Mouse (Mus musculus) C2C12 (cell line): Measurements from ENCODE around the gene Smarce1. TPM values are rescaled to one million over a fixed set of nuclear protein-coding genes. Genes with fewer than 3 reads are reported as not detected.

Source experiments
- H3K27me3 ChIP-seq: one replicate; pipeline ENCODE4 v1.6.1; 2011; ENCODE audit not compliant: control insufficient read depth, insufficient read depth, insufficient read length
- H3K36me3 ChIP-seq: one replicate; pipeline ENCODE4 v1.6.1; 2011; ENCODE audit not compliant: control insufficient read depth, insufficient read depth
- H3K4me3 ChIP-seq: one replicate; pipeline ENCODE4 v1.5.1; 2011; ENCODE audit warnings: mild to moderate bottlenecking, control low read depth; ENCODE audit not compliant: poor library complexity, insufficient read depth, severe bottlenecking
- H3K79me2 ChIP-seq: one replicate; pipeline ENCODE4 v1.6.1; 2011; ENCODE audit not compliant: control insufficient read depth, insufficient read depth
- H3K79me3 ChIP-seq: one replicate; pipeline ENCODE4 v1.6.1; 2011; ENCODE audit warnings: low read depth, control low read depth
- H3ac ChIP-seq: one replicate; pipeline ENCODE3; 2011; ENCODE audit warnings: low read depth; ENCODE audit not compliant: control insufficient read depth, insufficient read length
- CEBPB ChIP-seq: IDR thresholded peaks from one replicate; pipeline ENCODE4 v1.6.1; 2011; ENCODE audit warnings: low read depth, mild to moderate bottlenecking, control low read depth, moderate library complexity
- CTCF ChIP-seq: IDR thresholded peaks from one replicate; pipeline ENCODE4 v1.5.1; 2011; ENCODE audit not compliant: control insufficient read depth, insufficient read depth, insufficient read length
- FOSL1 ChIP-seq: IDR thresholded peaks from one replicate; pipeline ENCODE4 v1.8.0; 2011; ENCODE audit warnings: mild to moderate bottlenecking, low read length; ENCODE audit not compliant: poor library complexity, insufficient read depth, severe bottlenecking
- MAX ChIP-seq: IDR thresholded peaks from one replicate; pipeline ENCODE4 v1.6.1; 2011; ENCODE audit warnings: mild to moderate bottlenecking, control low read depth
- MYOD1 ChIP-seq: IDR thresholded peaks from one replicate; pipeline ENCODE4 v1.6.1; 2011; ENCODE audit warnings: low read depth; ENCODE audit not compliant: control insufficient read depth, insufficient read length
- MYOG ChIP-seq: IDR thresholded peaks from one replicate; pipeline ENCODE4 v1.6.1; 2011; ENCODE audit not compliant: control insufficient read depth, insufficient read length; ENCODE audit errors: extremely low read depth
- USF1 ChIP-seq: IDR thresholded peaks from one replicate; pipeline ENCODE4 v1.6.1; 2011; ENCODE audit warnings: low read depth, mild to moderate bottlenecking, control low read depth, moderate library complexity
- polyA plus RNA-seq: library from polyadenylated mRNA; unstranded; fragments of >200 nt; fragmentation: generic; extraction: Trizol; gene quantifications from one replicate; pipeline ENCODE4 v1.2.1, GENCODE M21; 2012; ENCODE audit warnings: missing spikeins

Smarce1 gene
- polyA plus RNA-seq, 1 experiment: 103 TPM

GRCm38 (mm10) chr11:99223310-99223709, 7.5 kb downstream of the Smarce1 start:
- peaks cover 59% of the 10 kb centered on the region for H3K79me3 ChIP-seq
- no peak overlapping the region for H3K4me3 ChIP-seq
- TF ChIP-seq MAX (no peak), MYOD1 (no peak), MYOG (no peak), FOSL1 (no peak), CEBPB (no peak), USF1 (no peak), CTCF (no peak)
- no peak overlapping the region for H3ac ChIP-seq
- H3K27me3 ChIP-seq: no peaks in the 10 kb centered on the region
- peaks cover 77% of the 10 kb centered on the region for H3K79me2 ChIP-seq
- peaks cover 99% of the 10 kb centered on the region for H3K36me3 ChIP-seq

- no peaks in the 10 kb centered on the region for H3K27me3 ChIP-seq
- peaks cover 99% of the 10 kb centered on the region for H3K36me3 ChIP-seq
Measured at GRCm38 (mm10) chr11:99221811-99222210, 9.0 kb downstream of the Smarce1 start.

GRCm38 (mm10) chr11:99217248-99217986, 13.4 kb downstream of the Smarce1 start:
- no peaks in the 10 kb centered on the region for H3K27me3 ChIP-seq
- H3K36me3 ChIP-seq: peaks cover 100% of the 10 kb centered on the region
- TF ChIP-seq MAX: no peak
- TF ChIP-seq MYOD1: no peak
- TF ChIP-seq MYOG: no peak
- TF ChIP-seq FOSL1: no peak
- no peak for TF ChIP-seq CEBPB
- no peak for TF ChIP-seq CTCF
- no peak for TF ChIP-seq USF1
- no peak overlapping the region for H3K4me3 ChIP-seq
- H3K79me2 ChIP-seq: peaks cover 18% of the 10 kb centered on the region
- no peak overlapping the region for H3ac ChIP-seq
- H3K79me3 ChIP-seq: peaks cover 6% of the 10 kb centered on the region

More at GRCm38 (mm10) chr11:99221811-99222210, 9.0 kb downstream of the Smarce1 start:
- H3K79me3 ChIP-seq: peaks cover 45% of the 10 kb centered on the region
- no peak for TF ChIP-seq USF1
- no peak for TF ChIP-seq MYOG
- no peak for TF ChIP-seq CTCF
- TF ChIP-seq CEBPB: no peak
- TF ChIP-seq FOSL1: no peak
- TF ChIP-seq MYOD1: no peak
- no peak for TF ChIP-seq MAX
- no peak overlapping the region for H3K4me3 ChIP-seq
- no peak overlapping the region for H3ac ChIP-seq
- peaks cover 62% of the 10 kb centered on the region for H3K79me2 ChIP-seq

GRCm38 (mm10) chr11:99216181-99216580, 14.6 kb downstream of the Smarce1 start:
- Histone ChIP-seq H3K79me2 (peaks cover 6% of the 10 kb centered on the region), H3K79me3 (peaks cover 2% of the 10 kb centered on the region), H3ac (no peak overlapping the region), H3K4me3 (no peak overlapping the region), H3K36me3 (peaks cover 99% of the 10 kb centered on the region), H3K27me3 (no peaks in the 10 kb centered on the region)
- no peak for TF ChIP-seq MYOG
- TF ChIP-seq CEBPB: no peak
- TF ChIP-seq USF1: no peak

- no peak overlapping the region for H3K4me3 ChIP-seq
- peaks cover 83% of the 10 kb centered on the region for H3K36me3 ChIP-seq
- no peaks in the 10 kb centered on the region for H3K27me3 ChIP-seq
- no peak for TF ChIP-seq CTCF
- no peak for TF ChIP-seq CEBPB
- TF ChIP-seq FOSL1: no peak
- no peak for TF ChIP-seq MYOG
- TF ChIP-seq USF1: no peak
- TF ChIP-seq MAX: no peak
- no peak for TF ChIP-seq MYOD1
- no peaks in the 10 kb centered on the region for H3K79me2 ChIP-seq
- H3K79me3 ChIP-seq: peaks cover 2% of the 10 kb centered on the region
- no peak overlapping the region for H3ac ChIP-seq
Measured at GRCm38 (mm10) chr11:99212693-99213092, 18.1 kb downstream of the Smarce1 start.

- H3K36me3 ChIP-seq: peaks cover 76% of the 10 kb centered on the region
- peaks cover 2% of the 10 kb centered on the region for H3K79me3 ChIP-seq
- H3K27me3 ChIP-seq: no peaks in the 10 kb centered on the region
- no peak overlapping the region for H3K4me3 ChIP-seq
- TF ChIP-seq MYOG (no peak), CEBPB (no peak), FOSL1 (no peak), MAX (no peak), USF1 (no peak), MYOD1 (no peak), CTCF (no peak)
- no peak overlapping the region for H3ac ChIP-seq
- H3K79me2 ChIP-seq: no peaks in the 10 kb centered on the region
Measured at GRCm38 (mm10) chr11:99211964-99212363, 18.9 kb downstream of the Smarce1 start.
